Mouse (Mus musculus) liver, embryonic 11.5 days (tissue): Measurements from ENCODE around the gene Gm13279. TPM values are rescaled to one million over a fixed set of nuclear protein-coding genes. Genes with fewer than 3 reads are reported as not detected.
"Not testable (repeated sequence)": the region's sequence is repeated elsewhere in the genome, so short reads cannot be mapped to it uniquely, and the experiment has no call there.

Experiments
- ATAC-seq: fragments of 200-750 bp; cut with Nextera tagmentation; replicated peaks from 2 replicates; pipeline ENCODE4 v1.8.0; 2017; ENCODE audit warnings: moderate number of reproducible peaks, mild to moderate bottlenecking, moderate TSS enrichment, moderate library complexity; ENCODE audit not compliant: low FRiP score
- DNase-seq: peaks from one replicate; pipeline ENCODE4 v3.0.0-alpha.2; 2017; ENCODE audit warnings: low spot score
- H3K27ac ChIP-seq: fragments of 300-500 bp; sonication (generic); 2 replicates; pipeline ENCODE4 v1.5.1; 2014; ENCODE audit warnings: mild to moderate bottlenecking, low read depth, low read length, control low read depth
- H3K27me3 ChIP-seq: fragments of 300-500 bp; sonication (generic); replicated peaks from 2 replicates; pipeline ENCODE4 v1.6.1; 2014; ENCODE audit warnings: low read length, mixed read lengths; ENCODE audit not compliant: control insufficient read depth, insufficient read depth
- H3K36me3 ChIP-seq: fragments of 300-500 bp; sonication (generic); 2 replicates; pipeline ENCODE4 v1.6.1; 2014; ENCODE audit warnings: mild to moderate bottlenecking, low read length, moderate library complexity, mixed read lengths; ENCODE audit not compliant: control insufficient read depth, insufficient read depth
- H3K4me1 ChIP-seq: fragments of 300-500 bp; sonication (generic); replicated peaks from 2 replicates; pipeline ENCODE4 v1.6.1; 2014; ENCODE audit warnings: low read length, mixed read lengths; ENCODE audit not compliant: control insufficient read depth, insufficient read depth
- H3K4me2 ChIP-seq: fragments of 300-500 bp; sonication (generic); 2 replicates; pipeline ENCODE4 v1.6.1; 2014; ENCODE audit warnings: mild to moderate bottlenecking, control low read depth, moderate library complexity
- H3K4me3 ChIP-seq: fragments of 300-500 bp; sonication (generic); 2 replicates; pipeline ENCODE4 v1.5.1; 2014; ENCODE audit warnings: low read depth, low read length, control low read depth
- H3K9ac ChIP-seq: fragments of 300-500 bp; sonication (generic); 2 replicates; pipeline ENCODE4 v1.6.1; 2014; ENCODE audit warnings: low read depth, low read length, control low read depth
- H3K9me3 ChIP-seq: fragments of 300-500 bp; sonication (generic); 2 replicates; pipeline ENCODE4 v1.6.1; 2016; ENCODE audit warnings: low read length, inconsistent platforms, mixed read lengths; ENCODE audit not compliant: control insufficient read depth
- WGBS: fragments of 180-500 bp; shearing (Covaris S2); extraction: QIAGEN DNeasy Blood & Tissue Kit; methylation state at CpG from one replicate; pipeline ENCODE4 v1.1.7; 2014; 5-methylcytosine and 5-hydroxymethylcytosine counted together
- polyA plus RNA-seq: library from polyadenylated mRNA; unstranded; fragments of >200 nt; fragmentation: Nextera tagmentation; extraction: Ambion mirVana; gene quantifications from 2 replicates; pipeline ENCODE4 v1.2.1, GENCODE M21; 2014

Gene Gm13279
- polyA plus RNA-seq, 1 experiment from 2014 or later: not detected

- not testable (repeated sequence) for H3K4me1 ChIP-seq, ATAC-seq, H3K27me3 ChIP-seq, H3K4me3 ChIP-seq, H3K9ac ChIP-seq, H3K4me2 ChIP-seq, H3K9me3 ChIP-seq, DNase-seq, H3K27ac ChIP-seq, H3K36me3 ChIP-seq
- no CpG with 5 or more reads among the region's 27 CpGs for WGBS
These were observed 11.8 kb upstream of the Gm13279 start, which contains the start of gene Gm13276 for GRCm38 (mm10) chr4:88785409-88785808. Gene Gm13276 (plus strand): TSS chr4:88785709.

- H3K36me3 ChIP-seq, H3K4me2 ChIP-seq, H3K27me3 ChIP-seq, H3K9me3 ChIP-seq, H3K4me3 ChIP-seq, DNase-seq, ATAC-seq, H3K27ac ChIP-seq, H3K9ac ChIP-seq, H3K4me1 ChIP-seq: not testable (repeated sequence)
- 0% methylated on average over 4 of the region's 28 CpGs for WGBS
These were observed 8.8 kb upstream of the Gm13279 start, which contains the start of gene Gm13277 for GRCm38 (mm10) chr4:88788402-88788801. Gene Gm13277 (plus strand): TSS chr4:88788632.

- H3K36me3 ChIP-seq, ATAC-seq, H3K27me3 ChIP-seq, DNase-seq, H3K9ac ChIP-seq, H3K4me3 ChIP-seq, H3K9me3 ChIP-seq, H3K4me1 ChIP-seq, H3K4me2 ChIP-seq, H3K27ac ChIP-seq: not testable (repeated sequence)
- no CpG with 5 or more reads among the region's 28 CpGs for WGBS
These were observed 5.9 kb upstream of the Gm13279 start, which contains the start of gene Gm13278 for GRCm38 (mm10) chr4:88791250-88791649. Gene Gm13278 (plus strand): TSS chr4:88791550.

- H3K36me3 ChIP-seq, H3K9me3 ChIP-seq, ATAC-seq, H3K9ac ChIP-seq, H3K4me1 ChIP-seq, H3K27me3 ChIP-seq, H3K4me3 ChIP-seq, DNase-seq, H3K4me2 ChIP-seq, H3K27ac ChIP-seq: not testable (repeated sequence)
- 0% methylated on average over 6 of the region's 52 CpGs for WGBS
These were observed 3.1 kb upstream of the Gm13279 start, which contains the start of gene Gm13275 for GRCm38 (mm10) chr4:88793936-88794675. Gene Gm13275 (plus strand): TSS chr4:88794487.

DNA sequence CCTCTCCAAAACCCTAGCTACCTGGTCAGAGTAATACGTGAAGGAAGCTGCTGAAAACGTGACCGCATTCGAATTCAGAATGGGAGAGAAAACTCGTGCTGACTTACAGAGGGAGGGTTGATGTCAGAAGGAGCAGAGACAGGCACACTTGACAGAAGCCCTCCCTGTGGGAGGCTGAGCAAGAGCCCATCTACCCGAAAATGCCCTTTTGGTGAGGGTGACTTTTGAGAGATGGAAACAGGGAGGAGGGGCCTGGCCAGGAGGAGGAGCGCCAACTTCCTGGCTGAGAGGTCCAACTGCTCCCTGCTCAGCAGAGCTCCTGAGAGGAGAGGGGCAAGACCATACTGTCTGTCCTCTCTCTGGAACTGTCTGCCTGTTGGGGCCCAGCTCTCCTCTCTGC, 2.2 kb downstream of the Gm13279 start, which contains the start of gene Gm13285:
Gene Gm13285 (plus strand): TSS at position 301 of the 400 bp plus-strand sequence.
- H3K27me3 ChIP-seq, H3K9ac ChIP-seq, ATAC-seq, H3K27ac ChIP-seq, H3K9me3 ChIP-seq, H3K36me3 ChIP-seq, H3K4me2 ChIP-seq, H3K4me3 ChIP-seq, DNase-seq, H3K4me1 ChIP-seq: not testable (repeated sequence)
- 6% methylated on average over 2 of the region's 7 CpGs for WGBS

DNA sequence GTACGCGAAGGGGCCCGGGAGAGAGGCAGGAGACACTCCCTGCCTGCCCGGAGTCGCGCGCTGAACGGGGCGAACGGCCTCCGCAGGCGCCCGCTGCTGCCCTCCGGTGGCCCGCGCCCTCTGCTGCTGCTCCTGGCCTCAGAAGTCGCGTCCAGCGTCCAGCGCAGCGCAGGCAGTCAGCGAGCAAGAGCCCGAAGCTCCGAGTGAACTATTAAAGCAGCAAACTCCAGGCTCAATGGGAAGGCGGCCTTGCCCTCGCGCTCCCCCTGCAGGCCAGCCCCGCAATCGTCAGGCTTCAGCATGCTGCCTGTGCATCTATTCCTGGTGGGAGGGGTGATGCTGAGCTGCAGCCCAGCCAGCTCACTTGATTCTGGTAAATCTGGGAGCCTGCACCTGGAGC, 5.8 kb downstream of the Gm13279 start, which contains the start of gene Gm13287:
Gene Gm13287 (plus strand): TSS at position 301 of the 400 bp plus-strand sequence.
- ATAC-seq, H3K9me3 ChIP-seq, H3K4me3 ChIP-seq, H3K36me3 ChIP-seq, H3K4me2 ChIP-seq, H3K4me1 ChIP-seq, H3K9ac ChIP-seq, DNase-seq, H3K27me3 ChIP-seq, H3K27ac ChIP-seq: not testable (repeated sequence)
- no CpG with 5 or more reads among the region's 29 CpGs for WGBS

DNA sequence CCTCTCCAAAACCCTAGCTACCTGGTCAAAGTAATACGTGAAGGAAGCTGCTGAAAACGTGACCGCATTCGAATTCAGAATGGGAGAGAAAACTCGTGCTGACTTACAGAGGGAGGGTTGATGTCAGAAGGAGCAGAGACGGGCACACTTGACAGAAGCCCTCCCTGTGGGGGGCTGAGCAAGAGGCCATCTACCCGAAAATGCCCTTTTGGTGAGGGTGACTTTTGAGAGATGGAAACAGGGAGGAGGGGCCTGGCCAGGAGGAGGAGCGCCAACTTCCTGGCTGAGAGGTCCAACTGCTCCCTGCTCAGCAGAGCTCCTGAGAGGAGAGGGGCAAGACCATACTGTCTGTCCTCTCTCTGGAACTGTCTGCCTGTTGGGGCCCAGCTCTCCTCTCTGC, 8.0 kb downstream of the Gm13279 start, which contains the start of gene Gm13288:
Gene Gm13288 (plus strand): TSS at position 301 of the 400 bp plus-strand sequence.
- DNase-seq, H3K27ac ChIP-seq, H3K9ac ChIP-seq, H3K9me3 ChIP-seq, H3K27me3 ChIP-seq, H3K4me3 ChIP-seq, H3K36me3 ChIP-seq, ATAC-seq, H3K4me1 ChIP-seq, H3K4me2 ChIP-seq: not testable (repeated sequence)
- WGBS: no CpG with 5 or more reads among the region's 8 CpGs

- not testable (repeated sequence) for H3K4me2 ChIP-seq, H3K36me3 ChIP-seq, H3K9me3 ChIP-seq, H3K4me3 ChIP-seq, H3K9ac ChIP-seq, H3K27me3 ChIP-seq, H3K27ac ChIP-seq, H3K4me1 ChIP-seq, ATAC-seq, DNase-seq
- WGBS: 3% methylated on average over 5 of the region's 34 CpGs
These were observed 8.6 kb downstream of the Gm13279 start for GRCm38 (mm10) chr4:88805761-88806160.

- Histone ChIP-seq H3K9ac (no peak within 1 kb of the TSS), H3K4me2 (no peak within 1 kb of the TSS), H3K9me3 (no peaks in the 10 kb centered on the region), H3K36me3 (no peaks in the 10 kb centered on the region), H3K4me3 (no peak within 1 kb of the TSS), H3K27ac (no peak within 1 kb of the TSS), H3K27me3 (no peaks in the 10 kb centered on the region), H3K4me1 (no peaks in the 10 kb centered on the region)
- ATAC-seq (no peak), DNase-seq (no peak)
- WGBS: 48% methylated on average over 3 of the region's 3 CpGs
These were observed 18.7 kb downstream of the Gm13279 start, which contains the start of gene Ifna7 for GRCm38 (mm10) chr4:88815928-88816327. Gene Ifna7 (plus strand): TSS chr4:88816228.
